Mouse (Mus musculus): ENCODE data around the gene Npm3. TPM values are rescaled to one million over a fixed set of nuclear protein-coding genes. Genes with fewer than 3 reads are reported as not detected.

The Npm3 gene
- polyA plus RNA-seq, 1 experiment from 2014 or later, result 9.4 TPM

DNA sequence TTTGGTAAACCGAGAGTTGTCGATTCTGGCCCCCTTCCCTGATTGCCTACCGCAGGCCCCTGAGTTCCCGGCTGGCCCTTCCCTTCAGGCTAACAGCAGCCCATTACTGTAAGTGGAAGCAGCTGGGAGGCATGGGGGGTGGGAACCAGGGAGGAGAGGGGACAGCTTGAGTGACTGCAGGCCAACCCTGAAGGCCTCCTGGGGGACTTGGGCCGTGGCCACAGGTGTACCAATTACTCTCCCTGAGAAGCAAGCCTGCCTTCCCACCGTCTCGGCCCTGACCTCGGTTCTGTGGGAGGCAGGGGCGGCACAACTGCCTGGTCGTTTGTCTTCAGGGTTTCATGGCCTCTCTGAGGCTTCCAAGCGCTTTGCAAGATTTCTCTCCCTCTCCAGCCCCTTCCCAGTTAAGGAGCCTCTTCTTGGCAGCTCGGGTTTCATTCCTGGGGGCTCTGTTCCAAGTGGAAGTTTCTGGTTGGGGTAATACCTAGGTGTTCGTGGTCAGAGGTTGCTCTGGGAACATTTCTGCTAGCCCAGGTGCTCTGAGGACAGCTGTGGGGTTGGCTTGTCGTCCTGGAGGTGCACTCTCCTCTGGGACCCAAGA is 23.6 kb downstream of the Npm3 start:
- 55% methylated on average over 14 of the region's 14 CpGs for WGBS
- peaks cover 38% of the 10 kb centered on the region for H3K27me3 ChIP-seq

DNA sequence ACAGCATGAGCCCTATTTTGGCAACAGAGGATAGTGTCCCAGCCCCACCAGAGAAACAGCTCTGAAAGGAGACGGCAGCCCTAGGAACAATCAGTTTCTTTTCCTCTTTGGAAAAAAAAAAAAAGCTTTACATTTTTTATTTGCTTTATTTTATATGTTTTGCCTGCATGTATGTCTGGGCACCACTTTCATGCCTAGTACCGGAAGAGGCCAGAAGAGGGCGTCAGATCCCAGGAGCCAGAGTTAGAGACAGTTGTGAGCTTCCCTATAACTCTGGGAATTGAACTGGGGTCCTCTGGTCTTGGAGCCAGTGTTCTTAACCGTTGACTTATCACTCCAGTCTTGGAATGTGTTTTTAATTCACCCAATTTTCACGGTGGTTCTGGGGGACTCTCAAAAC is 27.2 kb downstream of the Npm3 start:
- WGBS, result 72% methylated on average over 5 of the region's 5 CpGs

More for the DNA sequence above, 23.6 kb downstream of the Npm3 start:
- Histone ChIP-seq H3K4me2 (no peak overlapping the region), H3K9me3 (replicated peaks) (no peaks in the 10 kb centered on the region), H3K4me3 (no peak overlapping the region), H3K9ac (no peak overlapping the region), H3K4me1 (no peaks in the 10 kb centered on the region), H3K27ac (no peak overlapping the region), H3K36me3 (ENCODE audit: poor library complexity, severe bottlenecking) (no peaks in the 10 kb centered on the region)
- no peak for ATAC-seq

GRCm38 (mm10) chr19:45718286-45718685 is 31.1 kb downstream of the Npm3 start:
- 72% methylated on average over 3 of the region's 3 CpGs for WGBS

More for the DNA sequence above, 27.2 kb downstream of the Npm3 start:
- Histone ChIP-seq H3K9ac (no peak overlapping the region), H3K4me1 (peaks cover 14% of the 10 kb centered on the region), H3K4me2 (no peak overlapping the region), H3K9me3 (replicated peaks) (no peaks in the 10 kb centered on the region), H3K27ac (no peak overlapping the region), H3K27me3 (peaks cover 33% of the 10 kb centered on the region), H3K36me3 (ENCODE audit: poor library complexity, severe bottlenecking) (no peaks in the 10 kb centered on the region), H3K4me3 (no peak overlapping the region)
- ATAC-seq, result no peak

GRCm38 (mm10) chr19:45717493-45718220 is 31.7 kb downstream of the Npm3 start:
- Histone ChIP-seq H3K4me2 (peak overlapping the region; percentile 55), H3K9me3 (replicated peaks) (no peaks in the 10 kb centered on the region), H3K9ac (peak overlapping the region; percentile 46), H3K4me1 (peaks cover 25% of the 10 kb centered on the region), H3K4me3 (peak overlapping the region; percentile 19), H3K36me3 (ENCODE audit: poor library complexity, severe bottlenecking) (no peaks in the 10 kb centered on the region), H3K27ac (peak overlapping the region; percentile 37; the same call in 1 of the 2 replicates), H3K27me3 (peaks cover 29% of the 10 kb centered on the region)
- peak; percentile 91 for ATAC-seq
- 4% methylated on average over 16 of the region's 16 CpGs for WGBS

More at GRCm38 (mm10) chr19:45718286-45718685, 31.1 kb downstream of the Npm3 start:
- H3K4me2 ChIP-seq, result peak overlapping the region; percentile 55
- H3K27me3 ChIP-seq, result peaks cover 31% of the 10 kb centered on the region
- no peak overlapping the region for H3K4me3 ChIP-seq
- no peak overlapping the region for H3K9ac ChIP-seq
- H3K36me3 ChIP-seq (ENCODE audit: poor library complexity, severe bottlenecking), result no peaks in the 10 kb centered on the region
- H3K4me1 ChIP-seq, result peaks cover 25% of the 10 kb centered on the region
- H3K27ac ChIP-seq, result no peak overlapping the region
- no peaks in the 10 kb centered on the region for H3K9me3 ChIP-seq (replicated peaks)
- ATAC-seq, result no peak

DNA sequence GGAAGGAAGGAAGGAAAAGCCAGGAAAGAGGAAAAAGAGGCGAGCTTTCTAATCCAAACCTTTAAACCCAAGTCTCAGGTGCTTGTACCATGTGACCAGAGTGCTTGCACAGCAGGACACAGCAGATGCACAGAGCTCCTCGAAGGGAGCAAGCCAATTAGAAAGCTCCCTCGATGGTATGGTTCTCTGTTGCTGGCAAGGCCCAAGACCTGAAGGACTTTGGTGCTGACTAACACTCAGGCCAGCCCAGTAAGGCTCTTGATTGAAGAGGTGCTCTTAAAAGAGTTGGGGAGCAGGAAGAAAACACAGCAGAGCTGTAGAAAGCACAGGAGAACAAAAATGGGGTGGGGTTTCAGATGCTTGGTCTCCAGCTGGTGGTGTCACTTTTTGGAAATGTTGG is 40.7 kb downstream of the Npm3 start:
- 66% methylated on average over 3 of the region's 3 CpGs for WGBS
- H3K27me3 ChIP-seq, result 0 out of 2 replicates have a peak, but pooled peaks cover 3% of the 10 kb centered on the region
- no peak overlapping the region for H3K27ac ChIP-seq

More for the DNA sequence above, 40.7 kb downstream of the Npm3 start:
- ATAC-seq, result no peak
- H3K9ac ChIP-seq, result no peak overlapping the region
- no peaks in the 10 kb centered on the region for H3K36me3 ChIP-seq (ENCODE audit: poor library complexity, severe bottlenecking)
- H3K4me1 ChIP-seq, result no peaks in the 10 kb centered on the region
- H3K4me3 ChIP-seq, result no peak overlapping the region
- H3K4me2 ChIP-seq, result no peak overlapping the region
- H3K9me3 ChIP-seq (replicated peaks), result no peaks in the 10 kb centered on the region

Other genes with a start within 250 kb of the Npm3 start
- gene Poll, start 189.1 kb downstream of the Npm3 start, polyA plus RNA-seq (2015; fragmentation: Nextera tagmentation; extraction: Ambion mirVana), result 16.2 and 16.7 TPM in 2 replicates
- 44.0 and 48.1 TPM in 2 replicates for gene Gm17018, start 189.0 kb downstream of the Npm3 start, polyA plus RNA-seq (2015; fragmentation: Nextera tagmentation; extraction: Ambion mirVana)
- 3.4 TPM in 2 replicates for gene Fbxw4, start 89.3 kb downstream of the Npm3 start, polyA plus RNA-seq (2015; fragmentation: Nextera tagmentation; extraction: Ambion mirVana)
- gene Fgf8, start 6.7 kb downstream of the Npm3 start, polyA plus RNA-seq (2015; fragmentation: Nextera tagmentation; extraction: Ambion mirVana), result 1.5 and 2.5 TPM in 2 replicates
- gene Mgea5, start 34.2 kb upstream of the Npm3 start, polyA plus RNA-seq (2015; fragmentation: Nextera tagmentation; extraction: Ambion mirVana), result 85.0 and 88.2 TPM in 2 replicates
- 2.7 and 3.3 TPM in 2 replicates for gene Kcnip2, start 66.5 kb upstream of the Npm3 start, polyA plus RNA-seq (2015; fragmentation: Nextera tagmentation; extraction: Ambion mirVana)
- gene Armh3, start 248.9 kb upstream of the Npm3 start, polyA plus RNA-seq (2015; fragmentation: Nextera tagmentation; extraction: Ambion mirVana), result 17.0 and 21.5 TPM in 2 replicates

All from forebrain, embryonic 13.5 days (tissue).